Mouse (Mus musculus): ENCODE measurements at regions not wholly inside any gene's neighbourhood (a gene's known extent, or its start where the extent isn't known, plus 50 kb on each side); places are given as distances from the start of the nearest gene placed in this dataset.

DNA sequence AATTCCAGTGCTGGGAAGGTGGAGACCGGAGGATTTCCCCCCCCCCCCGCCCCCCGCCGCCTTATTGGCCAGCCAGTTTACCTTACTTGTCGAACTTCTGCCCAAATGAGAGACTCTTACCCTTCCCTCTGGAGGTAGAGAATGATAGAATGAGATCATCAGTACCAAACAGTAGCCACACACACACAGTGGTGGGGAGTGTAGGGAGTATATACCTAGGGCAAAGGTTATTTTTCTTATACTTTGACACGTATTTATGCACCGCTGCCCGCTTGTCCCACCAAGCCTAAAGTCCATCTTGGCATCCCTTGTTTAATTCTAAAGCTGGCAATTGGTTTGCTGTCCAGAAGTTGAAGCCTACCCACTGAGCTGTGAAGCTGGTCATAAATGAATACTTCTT is 213.6 kb upstream of the Jag1 start:
- TF ChIP-seq CTCF (IDR thresholded peaks at IDR 0.05; ENCODE audit: insufficient read depth, low read length) (no peak), POLR2A (IDR thresholded peaks at IDR 0.05; ENCODE audit: borderline replicate concordance, extremely low read depth, low read depth, low read length) (no peak)

All from lung, adult 2 months (tissue).